ENCODE assay signal across 23 mouse cellular contexts in the genomic region with DNA sequence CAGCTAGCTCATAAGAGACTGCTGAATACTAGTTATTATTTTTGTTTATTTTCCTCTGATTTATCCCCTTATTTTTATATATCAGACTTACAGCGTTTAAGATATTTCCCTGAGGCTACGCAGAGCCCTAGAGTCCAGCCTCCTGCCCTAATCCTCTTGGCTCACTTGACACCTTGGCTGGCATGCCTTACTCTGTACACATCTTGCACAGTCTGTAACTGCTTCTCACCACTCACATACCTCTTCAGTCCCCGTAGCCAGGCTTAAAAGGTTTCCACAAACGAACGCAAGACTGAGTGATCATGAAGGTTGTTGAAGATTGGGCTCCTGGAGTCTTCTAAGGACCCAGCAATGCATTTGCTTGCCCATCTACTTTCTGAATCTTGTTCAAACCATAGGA. TPM values are rescaled to one million over a fixed set of nuclear protein-coding genes. Genes with fewer than 3 reads are reported as not detected.
"Had no signal": no experiment of that assay in that cellular context is flagged by ENCODE, and none has a peak within 500 bp of the region (broad histone marks: within the 10 kb centered on the region; RNA-seq: fewer than 3 reads in every experiment).

No protein-coding gene starts in this region.

- DNase-seq: gastrocnemius, adult 2 months; gastrocnemius, postnatal 10 days; gastrocnemius, postnatal 25 days; heart, adult 18-20 months; heart, postnatal 10 days; heart, postnatal 4 days; kidney, adult 18-20 months; kidney, adult 8-10 months; kidney, postnatal 10 days; kidney, postnatal 25 days; kidney, postnatal 4 days; liver had no signal

- H3K4me3 ChIP-seq: gastrocnemius, adult 2 months; heart, embryonic 10.5 days; heart, embryonic 12.5 days; hindbrain, embryonic 10.5 days; hindbrain, embryonic 12.5 days; intestine, embryonic 15.5 days; layer of hippocampus, adult 2 months; left cerebral cortex, adult 2 months; limb, embryonic 10.5 days; limb, embryonic 12.5 days had no signal

- H3K4me1 ChIP-seq: heart, embryonic 10.5 days; heart, embryonic 12.5 days; hindbrain, embryonic 10.5 days; hindbrain, embryonic 12.5 days; intestine, embryonic 15.5 days; limb, embryonic 10.5 days; limb, embryonic 12.5 days had no signal

RNA-seq across cellular contexts. Expression of a gene that starts 29.3 kb away (rescaled TPM):
- polyA plus RNA-seq: inflammation-experienced regulatory T-cells, adult 6 months; kidney, embryonic 14.5 days had no signal
